Mouse (Mus musculus) spleen, adult 2 months (tissue): ENCODE data around the gene Ugt1a6a.
"Not testable (repeated sequence)": the region's sequence is repeated elsewhere in the genome, so short reads cannot be mapped to it uniquely, and the experiment has no call there.

Source experiments
- CTCF ChIP-seq: fragments of 200-500 bp; IDR thresholded peaks from 2 replicates; pipeline ENCODE4 v1.5.1; 2011; ENCODE audit warnings: mild to moderate bottlenecking, inconsistent platforms; ENCODE audit not compliant: insufficient read depth, insufficient read length, insufficient replicate concordance; ENCODE audit errors: extremely low read depth
- POLR2A ChIP-seq: fragments of 200-500 bp; IDR thresholded peaks from 2 replicates; pipeline ENCODE4 v1.6.1; 2011; ENCODE audit warnings: low read depth, low read length, inconsistent platforms

- not testable (repeated sequence) for TF ChIP-seq CTCF, POLR2A
These were observed 4.4 kb upstream of the Ugt1a6a start for GRCm38 (mm10) chr1:88130223-88130622.
